In genomic region chr2:73157202-73157601, GRCm38 (mm10) we compare ENCODE assay signal across 17 mouse cellular contexts.
"Had no signal": no experiment of that assay in that cellular context is flagged by ENCODE, and none has a peak within 500 bp of the region (broad histone marks: within the 10 kb centered on the region; RNA-seq: fewer than 3 reads in every experiment).

No protein-coding gene starts in this region.

- H3K27ac ChIP-seq: liver, embryonic 15.5 days; lung, embryonic 15.5 days; macrophage; midbrain, embryonic 12.5 days; neural tube, embryonic 12.5 days had no signal

- H3K9ac ChIP-seq: liver, embryonic 15.5 days; liver, postnatal 0 days; lung, embryonic 15.5 days; midbrain, embryonic 12.5 days; neural tube, embryonic 12.5 days had no signal

- ATAC-seq: liver, postnatal 0 days; lung, postnatal 0 days had no signal

- H3K9me3 ChIP-seq: liver, embryonic 15.5 days; lung, embryonic 15.5 days; megakaryocyte, embryonic 14.5 days; midbrain, embryonic 12.5 days had no signal

- H3K4me2 ChIP-seq: liver, embryonic 15.5 days; lung, embryonic 15.5 days; midbrain, embryonic 12.5 days; neural tube, embryonic 12.5 days had no signal

- H3K4me1 ChIP-seq: lung, embryonic 15.5 days had no signal

- H3K4me3 ChIP-seq: liver, embryonic 15.5 days; lung, embryonic 15.5 days; megakaryocyte, embryonic 14.5 days; midbrain, embryonic 12.5 days; neural tube, embryonic 12.5 days had no signal

- H3K27me3 ChIP-seq: liver, embryonic 15.5 days; lung, embryonic 15.5 days; megakaryocyte, embryonic 14.5 days; midbrain, embryonic 12.5 days; neural tube, embryonic 12.5 days had no signal

- DNase-seq: liver, postnatal 0 days; lung, adult 2 months; lung, postnatal 14 days; midbrain, embryonic 14.5 days; right cerebral cortex, postnatal 14 days; right cerebral cortex, postnatal 4 days; spleen, adult 18-20 months; thymus, adult 18-20 months; thymus, postnatal 14 days; thymus, postnatal 36 days had no signal
